Mouse (Mus musculus) bone marrow, adult 2 months (tissue): ENCODE results near the gene Palmd.

ENCODE experiments used
- CTCF ChIP-seq: fragments of 200-500 bp; IDR thresholded peaks from 2 replicates; pipeline ENCODE4 v1.5.1; 2011; ENCODE audit warnings: low read length, control low read depth; ENCODE audit not compliant: control insufficient read depth, insufficient read depth
- POLR2A ChIP-seq: fragments of 200-500 bp; IDR thresholded peaks from 2 replicates; pipeline ENCODE4 v1.6.1; 2011; ENCODE audit warnings: low read depth, mild to moderate bottlenecking, control low read depth, low read length, borderline replicate concordance; ENCODE audit not compliant: control insufficient read depth

GRCm38 (mm10) chr3:116914374-116914773 is 54.4 kb downstream of the Palmd start:
- TF ChIP-seq CTCF (no peak), POLR2A (no peak)
